Mouse (Mus musculus) kidney, adult 2 months (tissue): ENCODE results near the gene Napb.

ENCODE experiments used
- CTCF ChIP-seq: fragments of 200-500 bp; conservative IDR thresholded peaks from 2 replicates; pipeline ENCODE4 v1.5.1; 2011; ENCODE audit warnings: low read depth, mild to moderate bottlenecking, control low read depth, low read length, moderate library complexity, mixed read lengths; ENCODE audit not compliant: insufficient read depth, insufficient read length
- POLR2A ChIP-seq: fragments of 200-500 bp; IDR thresholded peaks from one replicate; pipeline ENCODE4 v1.6.1; 2011; ENCODE audit warnings: low read depth, low read length, control low read depth

- TF ChIP-seq CTCF = no peak
- TF ChIP-seq POLR2A = no peak
Observed at GRCm38 (mm10) chr2:148750058-148750457, 17.8 kb upstream of the Napb start, which contains the start of gene Cstl1.
